Mouse (Mus musculus): ENCODE data around the gene Atf4. TPM values are rescaled to one million over a fixed set of nuclear protein-coding genes. Genes with fewer than 3 reads are reported as not detected.

Gene Atf4
- polyA plus RNA-seq, 1 experiment from 2014 or later, result 132 TPM

- no peak for ATAC-seq (ENCODE audit: low FRiP score)
- Histone ChIP-seq H3K4me3 (replicated peaks) (peak overlapping the region; percentile 100), H3K9me3 (no peaks in the 10 kb centered on the region), H3K9ac (peak overlapping the region; percentile 72), H3K4me1 (peaks cover 33% of the 10 kb centered on the region), H3K27ac (peak overlapping the region; percentile 98), H3K27me3 (no peaks in the 10 kb centered on the region), H3K36me3 (replicated peaks) (peaks cover 57% of the 10 kb centered on the region), H3K4me2 (peak overlapping the region; percentile 93)
- WGBS, result 49% methylated on average over 6 of the region's 6 CpGs
Measured at GRCm38 (mm10) chr15:80254207-80254606, 777 bp upstream of the Atf4 start.

- Histone ChIP-seq H3K4me1 (peaks cover 33% of the 10 kb centered on the region), H3K27ac (peak overlapping the region; percentile 98), H3K4me3 (replicated peaks) (peak overlapping the region; percentile 100), H3K27me3 (no peaks in the 10 kb centered on the region), H3K36me3 (replicated peaks) (peaks cover 58% of the 10 kb centered on the region), H3K9ac (peak overlapping the region; percentile 100), H3K4me2 (peak overlapping the region; percentile 93), H3K9me3 (no peaks in the 10 kb centered on the region)
- ATAC-seq (ENCODE audit: low FRiP score), result peak; percentile 22
- under 1% methylated on average over 51 of the region's 51 CpGs for WGBS
Measured at GRCm38 (mm10) chr15:80255646-80256121, 700 bp downstream of the Atf4 start.

- Histone ChIP-seq H3K4me1 (peaks cover 33% of the 10 kb centered on the region), H3K9me3 (no peaks in the 10 kb centered on the region), H3K27me3 (no peaks in the 10 kb centered on the region), H3K4me3 (replicated peaks) (peak overlapping the region; percentile 100), H3K27ac (peak overlapping the region; percentile 98), H3K4me2 (peak overlapping the region; percentile 93), H3K36me3 (replicated peaks) (peaks cover 56% of the 10 kb centered on the region), H3K9ac (peak overlapping the region; percentile 100)
- no peak for ATAC-seq (ENCODE audit: low FRiP score)
- WGBS, result 15% methylated on average over 16 of the region's 16 CpGs
Measured at GRCm38 (mm10) chr15:80256242-80256641, 1.3 kb downstream of the Atf4 start.

- Histone ChIP-seq H3K4me3 (replicated peaks) (peak overlapping the region; percentile 100), H3K27ac (peak overlapping the region; percentile 98), H3K4me1 (peaks cover 33% of the 10 kb centered on the region), H3K9me3 (no peaks in the 10 kb centered on the region), H3K9ac (peak overlapping the region; percentile 100), H3K4me2 (peak overlapping the region; percentile 93), H3K36me3 (replicated peaks) (peaks cover 49% of the 10 kb centered on the region), H3K27me3 (no peaks in the 10 kb centered on the region)
- ATAC-seq (ENCODE audit: low FRiP score), result no peak
- 69% methylated on average over 12 of the region's 12 CpGs for WGBS
Measured at GRCm38 (mm10) chr15:80256656-80257601, 1.9 kb downstream of the Atf4 start.

- 30% methylated on average over 4 of the region's 4 CpGs for WGBS
- H3K36me3 ChIP-seq (replicated peaks), result peaks cover 51% of the 10 kb centered on the region
- no peak for ATAC-seq (ENCODE audit: low FRiP score)
Measured at GRCm38 (mm10) chr15:80257602-80258239, 2.7 kb downstream of the Atf4 start.

GRCm38 (mm10) chr15:80258240-80259170 is 3.5 kb downstream of the Atf4 start:
- Histone ChIP-seq H3K27ac (peak overlapping the region; percentile 98), H3K27me3 (no peaks in the 10 kb centered on the region), H3K4me1 (peaks cover 43% of the 10 kb centered on the region), H3K36me3 (replicated peaks) (peaks cover 51% of the 10 kb centered on the region), H3K4me2 (peak overlapping the region; percentile 93), H3K4me3 (replicated peaks) (no peak overlapping the region), H3K9ac (0 out of 2 replicates have a peak overlapping the region, but pooled peaks have one; percentile 21), H3K9me3 (no peaks in the 10 kb centered on the region)
- WGBS, result 66% methylated on average over 11 of the region's 11 CpGs
- ATAC-seq (ENCODE audit: low FRiP score), result no peak

More at GRCm38 (mm10) chr15:80257602-80258239, 2.7 kb downstream of the Atf4 start:
- Histone ChIP-seq H3K4me3 (replicated peaks) (0 out of 2 replicates have a peak overlapping the region, but pooled peaks have one; percentile 100), H3K4me2 (peak overlapping the region; percentile 93), H3K27ac (peak overlapping the region; percentile 98), H3K4me1 (peaks cover 36% of the 10 kb centered on the region), H3K9me3 (no peaks in the 10 kb centered on the region), H3K9ac (0 out of 2 replicates have a peak overlapping the region, but pooled peaks have one; percentile 21), H3K27me3 (no peaks in the 10 kb centered on the region)

GRCm38 (mm10) chr15:80259406-80260045 is 4.5 kb downstream of the Atf4 start:
- H3K9me3 ChIP-seq, result no peaks in the 10 kb centered on the region
- H3K27ac ChIP-seq, result 0 out of 2 replicates have a peak overlapping the region, but pooled peaks have one; percentile 98
- peaks cover 51% of the 10 kb centered on the region for H3K36me3 ChIP-seq (replicated peaks)
- peaks cover 37% of the 10 kb centered on the region for H3K4me1 ChIP-seq
- WGBS, result 63% methylated on average over 8 of the region's 8 CpGs
- no peaks in the 10 kb centered on the region for H3K27me3 ChIP-seq
- no peak overlapping the region for H3K9ac ChIP-seq
- no peak overlapping the region for H3K4me3 ChIP-seq (replicated peaks)
- no peak overlapping the region for H3K4me2 ChIP-seq
- no peak for ATAC-seq (ENCODE audit: low FRiP score)

- Histone ChIP-seq H3K4me2 (no peak overlapping the region), H3K27me3 (no peaks in the 10 kb centered on the region), H3K9me3 (no peaks in the 10 kb centered on the region), H3K9ac (no peak overlapping the region), H3K27ac (no peak overlapping the region), H3K36me3 (replicated peaks) (peaks cover 51% of the 10 kb centered on the region), H3K4me1 (peaks cover 38% of the 10 kb centered on the region), H3K4me3 (replicated peaks) (no peak overlapping the region)
- ATAC-seq (ENCODE audit: low FRiP score), result no peak
- WGBS, result 18% methylated on average over 3 of the region's 3 CpGs
Measured at GRCm38 (mm10) chr15:80260677-80261076, 5.7 kb downstream of the Atf4 start.

- Histone ChIP-seq H3K9me3 (no peaks in the 10 kb centered on the region), H3K4me3 (replicated peaks) (no peak overlapping the region), H3K36me3 (replicated peaks) (peaks cover 51% of the 10 kb centered on the region), H3K27me3 (no peaks in the 10 kb centered on the region), H3K4me2 (no peak overlapping the region), H3K27ac (no peak overlapping the region), H3K9ac (no peak overlapping the region), H3K4me1 (peaks cover 38% of the 10 kb centered on the region)
- WGBS, result 86% methylated on average over 7 of the region's 7 CpGs
- ATAC-seq (ENCODE audit: low FRiP score), result no peak
Measured at GRCm38 (mm10) chr15:80261100-80261499, 6.1 kb downstream of the Atf4 start.

GRCm38 (mm10) chr15:80263610-80264575 is 8.9 kb downstream of the Atf4 start, which contains the start of gene Rps19bp1:
Gene Rps19bp1, minus strand, starts transcription at chr15:80264315.
- H3K4me3 ChIP-seq (replicated peaks), result peak within 1 kb of the TSS; percentile 94
- ATAC-seq (ENCODE audit: low FRiP score), result peak; percentile 90
- peaks cover 24% of the 10 kb centered on the region for H3K36me3 ChIP-seq (replicated peaks)
- peak within 1 kb of the TSS; percentile 80 for H3K9ac ChIP-seq
- peak within 1 kb of the TSS; percentile 69 for H3K27ac ChIP-seq
- peaks cover 18% of the 10 kb centered on the region for H3K4me1 ChIP-seq
- H3K27me3 ChIP-seq, result 0 out of 2 replicates have a peak, but pooled peaks cover 4% of the 10 kb centered on the region
- 2% methylated on average over 64 of the region's 66 CpGs for WGBS
- H3K4me2 ChIP-seq, result peak within 1 kb of the TSS; percentile 68
- no peaks in the 10 kb centered on the region for H3K9me3 ChIP-seq

All from forebrain, embryonic 12.5 days (tissue).